Mouse (Mus musculus) inflammation-experienced regulatory T-cells, adult 16 weeks (primary cell): Measurements from ENCODE around the gene Polr1d. TPM values are rescaled to one million over a fixed set of nuclear protein-coding genes. Genes with fewer than 3 reads are reported as not detected.

ENCODE experiments used
- polyA plus RNA-seq: library from polyadenylated mRNA; unstranded; fragments of 100-300 nt; shearing (Covaris generic); gene quantifications from one replicate; pipeline ENCODE4 v1.2.1, GENCODE M21; 2017

Polr1d gene
- 158 TPM for polyA plus RNA-seq

GRCm38 (mm10) chr5:147076799-147077165 lies at the start of gene Polr1d:
Gene Polr1d, plus strand, starts transcription at chr5:147077050.

GRCm38 (mm10) chr5:147076026-147076798 lies 638 bp upstream of the Polr1d start, which contains the start of gene Lnx2:
Gene Lnx2, minus strand, starts transcription at chr5:147076586.

Other genes starting within 250 kb of the Polr1d start
- 328 TPM for gene Rpl21, start 244.2 kb upstream of the Polr1d start, polyA plus RNA-seq
- gene Rasl11a, start 232.0 kb upstream of the Polr1d start, polyA plus RNA-seq, result 9.6 TPM
- 39.8 TPM for gene Gtf3a, start 128.4 kb upstream of the Polr1d start, polyA plus RNA-seq
- gene Mtif3, start 113.2 kb upstream of the Polr1d start, polyA plus RNA-seq, result 36.1 TPM
- 64.1 TPM for gene Lnx2, start 464 bp upstream of the Polr1d start, polyA plus RNA-seq
- gene Gsx1, start 111.6 kb downstream of the Polr1d start, polyA plus RNA-seq, result not detected
- not detected for gene Pdx1, start 192.9 kb downstream of the Polr1d start, polyA plus RNA-seq
- not detected for gene Cdx2, start 230.2 kb downstream of the Polr1d start, polyA plus RNA-seq
- gene Urad, start 245.4 kb downstream of the Polr1d start, polyA plus RNA-seq, result not detected